Mouse (Mus musculus) limb, embryonic 14.5 days (tissue): ENCODE data around the gene Enpp3. TPM values are rescaled to one million over a fixed set of nuclear protein-coding genes. Genes with fewer than 3 reads are reported as not detected.

ENCODE experiments used
- ATAC-seq: fragments of 200-750 bp; cut with Nextera tagmentation; 2 replicates; pipeline ENCODE4 v1.8.0; 2017; ENCODE audit warnings: low read depth, moderate number of reproducible peaks, moderate TSS enrichment; ENCODE audit not compliant: low FRiP score
- DNase-seq: peaks from one replicate; pipeline ENCODE4 v3.0.0-alpha.2; 2015; ENCODE audit warnings: low spot score
- H3K27ac ChIP-seq: fragments of 300-500 bp; sonication (generic); replicated peaks from 2 replicates; pipeline ENCODE4 v1.5.1; 2014; ENCODE audit warnings: low read depth, mild to moderate bottlenecking, low read length, moderate library complexity, mixed read lengths
- H3K27me3 ChIP-seq: fragments of 300-500 bp; sonication (generic); 2 replicates; pipeline ENCODE4 v1.6.1; 2014; ENCODE audit warnings: low read length, mixed read lengths; ENCODE audit not compliant: control insufficient read depth, insufficient read depth
- H3K36me3 ChIP-seq: fragments of 300-500 bp; sonication (generic); 2 replicates; pipeline ENCODE4 v1.6.1; 2014; ENCODE audit warnings: mild to moderate bottlenecking, low read length, moderate library complexity, mixed read lengths; ENCODE audit not compliant: control insufficient read depth, insufficient read depth
- H3K4me1 ChIP-seq: fragments of 300-500 bp; sonication (generic); 2 replicates; pipeline ENCODE4 v1.6.1; 2014; ENCODE audit warnings: antibody characterized with exemption, low read length, mixed read lengths; ENCODE audit not compliant: control insufficient read depth, insufficient read depth
- H3K4me2 ChIP-seq: fragments of 300-500 bp; sonication (generic); replicated peaks from 2 replicates; pipeline ENCODE4 v1.6.1; 2014; ENCODE audit warnings: low read depth, mild to moderate bottlenecking, low read length, moderate library complexity; ENCODE audit not compliant: severe bottlenecking
- H3K4me3 ChIP-seq: fragments of 300-500 bp; sonication (generic); replicated peaks from 2 replicates; pipeline ENCODE4 v1.5.1; 2014; ENCODE audit warnings: low read length
- H3K9ac ChIP-seq: fragments of 300-500 bp; sonication (generic); 2 replicates; pipeline ENCODE4 v1.6.1; 2014; ENCODE audit warnings: mild to moderate bottlenecking, low read depth, low read length, moderate library complexity; ENCODE audit not compliant: severe bottlenecking
- H3K9me3 ChIP-seq: fragments of 300-500 bp; sonication (generic); 2 replicates; pipeline ENCODE4 v1.6.1; 2016; ENCODE audit warnings: low read length; ENCODE audit not compliant: control insufficient read depth
- POLR2A ChIP-seq: fragments of 200-500 bp; IDR thresholded peaks from 2 replicates; pipeline ENCODE4 v1.8.0; 2012; ENCODE audit warnings: inconsistent platforms, mild to moderate bottlenecking, moderate library complexity, borderline replicate concordance; ENCODE audit not compliant: insufficient read depth, insufficient read length; ENCODE audit errors: extremely low read depth
- WGBS: fragments of 180-500 bp; shearing (Covaris S2); extraction: QIAGEN DNeasy Blood & Tissue Kit; methylation state at CpG from one replicate; pipeline ENCODE4 v1.1.7; 2014; 5-methylcytosine and 5-hydroxymethylcytosine counted together
- polyA plus RNA-seq, 2 experiments: library from polyadenylated mRNA; depleted of rRNA in 1 of 2; stranded (reverse) in 1 of 2; unstranded in 1 of 2; fragments of >200 nt; fragmentation: Nextera tagmentation in 1 of 2; extraction: Ambion mirVana in 1 of 2; gene quantifications; 2 replicates each; pipeline versions ENCODE4 v1.2.1 to v1.2.3; 2012 to 2014

Enpp3 gene
- polyA plus RNA-seq, 2 experiments = 6.0 to 8.0 TPM

DNA sequence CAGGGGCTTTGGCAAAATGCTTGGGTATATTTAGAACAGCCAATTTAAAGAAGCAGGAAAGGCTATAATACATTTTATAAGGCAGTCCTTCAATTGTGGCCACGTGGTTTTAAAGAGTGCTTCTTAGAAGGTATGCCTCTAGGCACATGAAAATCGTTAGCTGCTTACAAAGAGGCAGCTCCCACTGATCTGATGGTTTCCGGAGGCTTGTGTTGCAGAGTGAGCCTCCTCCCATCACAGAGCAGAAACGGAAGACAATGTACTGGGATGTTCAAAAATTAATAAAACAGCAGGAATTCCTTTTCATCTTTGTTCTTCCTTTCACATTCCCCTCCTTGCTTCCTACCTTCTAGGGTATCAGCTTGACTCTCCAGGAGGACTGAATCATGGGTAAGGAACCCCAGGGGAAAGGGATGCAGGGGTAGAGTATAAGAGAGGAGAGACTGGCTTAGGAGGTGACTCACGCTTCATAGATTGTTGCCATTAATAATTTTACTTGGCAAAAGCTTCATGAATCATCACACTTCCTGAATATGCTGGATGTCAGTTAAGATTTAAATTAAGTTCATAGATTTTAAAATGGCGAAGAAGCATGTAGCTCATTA, 77.4 kb downstream of the Enpp3 start:
- ATAC-seq = no peak

DNA sequence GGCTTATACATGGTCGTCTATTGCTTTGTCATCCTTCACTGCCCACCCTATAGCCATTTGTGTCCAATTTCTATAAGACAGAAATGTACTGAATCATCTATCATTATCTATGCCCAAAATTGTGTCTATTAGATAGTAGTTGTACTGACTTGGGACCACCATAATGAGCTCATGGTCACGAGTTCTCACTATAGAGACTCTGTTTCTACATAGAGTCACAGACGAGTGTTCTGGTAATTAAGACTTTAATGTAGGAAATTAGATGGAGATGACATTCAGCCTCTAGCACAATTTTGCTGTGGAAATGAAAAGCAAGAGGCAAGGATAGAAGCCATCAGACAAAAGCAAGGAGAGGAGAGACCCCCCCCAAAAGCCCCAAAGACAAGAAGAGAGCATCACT, 78.0 kb downstream of the Enpp3 start:
- H3K4me2 ChIP-seq = no peak overlapping the region
- no peak for TF ChIP-seq POLR2A
- no peak overlapping the region for H3K27ac ChIP-seq
- 49% methylated on average over 3 of the region's 3 CpGs for WGBS
- H3K36me3 ChIP-seq = no peaks in the 10 kb centered on the region
- H3K4me3 ChIP-seq = no peak overlapping the region
- ATAC-seq = no peak
- DNase-seq = no peak
- no peaks in the 10 kb centered on the region for H3K27me3 ChIP-seq
- no peaks in the 10 kb centered on the region for H3K9me3 ChIP-seq
- no peak overlapping the region for H3K9ac ChIP-seq
- H3K4me1 ChIP-seq = peaks cover 18% of the 10 kb centered on the region

More for the DNA sequence above, 77.4 kb downstream of the Enpp3 start:
- no peaks in the 10 kb centered on the region for H3K9me3 ChIP-seq
- 0 out of 2 replicates have a peak overlapping the region, but pooled peaks have one; percentile 34 for H3K27ac ChIP-seq
- H3K4me1 ChIP-seq = peaks cover 18% of the 10 kb centered on the region
- WGBS = 20% methylated on average over 6 of the region's 6 CpGs
- H3K4me3 ChIP-seq = no peak overlapping the region
- TF ChIP-seq POLR2A = no peak
- H3K36me3 ChIP-seq = no peaks in the 10 kb centered on the region
- H3K9ac ChIP-seq = no peak overlapping the region
- H3K4me2 ChIP-seq = no peak overlapping the region
- no peaks in the 10 kb centered on the region for H3K27me3 ChIP-seq
- no peak for DNase-seq

DNA sequence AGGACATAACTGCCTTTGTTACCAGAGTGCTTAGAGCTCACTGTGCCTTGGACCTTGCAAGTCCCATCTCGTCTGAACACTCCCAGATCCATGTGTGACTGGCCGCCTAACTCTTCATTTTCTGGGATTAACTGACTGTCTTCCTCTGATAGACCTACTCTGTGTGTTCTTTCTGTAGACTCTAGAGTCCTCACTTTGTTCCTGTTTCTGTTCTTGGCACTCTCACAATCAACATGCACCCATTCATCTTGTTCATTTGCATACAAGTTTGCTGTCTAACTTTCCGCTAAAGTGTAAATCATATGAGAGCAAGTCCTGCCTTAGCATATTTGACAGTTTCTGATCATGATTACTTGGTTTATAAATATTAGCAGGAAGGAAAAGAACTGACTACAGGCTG, 79.4 kb downstream of the Enpp3 start:
- no peak for TF ChIP-seq POLR2A

GRCm38 (mm10) chr10:24758326-24758915, 84.2 kb downstream of the Enpp3 start:
- H3K4me1 ChIP-seq = peaks cover 13% of the 10 kb centered on the region
- H3K36me3 ChIP-seq = no peaks in the 10 kb centered on the region
- no peak overlapping the region for H3K4me3 ChIP-seq
- no peak overlapping the region for H3K9ac ChIP-seq
- ATAC-seq (no peak), DNase-seq (no peak)
- 74% methylated on average over 8 of the region's 8 CpGs for WGBS
- no peak overlapping the region for H3K27ac ChIP-seq
- H3K27me3 ChIP-seq = no peaks in the 10 kb centered on the region
- no peak overlapping the region for H3K4me2 ChIP-seq
- no peaks in the 10 kb centered on the region for H3K9me3 ChIP-seq
- TF ChIP-seq POLR2A = no peak

More for the DNA sequence above, 79.4 kb downstream of the Enpp3 start:
- Histone ChIP-seq H3K9me3 (no peaks in the 10 kb centered on the region), H3K36me3 (no peaks in the 10 kb centered on the region), H3K4me1 (peaks cover 15% of the 10 kb centered on the region), H3K27ac (no peak overlapping the region), H3K9ac (no peak overlapping the region), H3K27me3 (no peaks in the 10 kb centered on the region), H3K4me3 (no peak overlapping the region), H3K4me2 (no peak overlapping the region)
- ATAC-seq (no peak), DNase-seq (no peak)
- WGBS = 89% methylated on average over 3 of the region's 3 CpGs

DNA sequence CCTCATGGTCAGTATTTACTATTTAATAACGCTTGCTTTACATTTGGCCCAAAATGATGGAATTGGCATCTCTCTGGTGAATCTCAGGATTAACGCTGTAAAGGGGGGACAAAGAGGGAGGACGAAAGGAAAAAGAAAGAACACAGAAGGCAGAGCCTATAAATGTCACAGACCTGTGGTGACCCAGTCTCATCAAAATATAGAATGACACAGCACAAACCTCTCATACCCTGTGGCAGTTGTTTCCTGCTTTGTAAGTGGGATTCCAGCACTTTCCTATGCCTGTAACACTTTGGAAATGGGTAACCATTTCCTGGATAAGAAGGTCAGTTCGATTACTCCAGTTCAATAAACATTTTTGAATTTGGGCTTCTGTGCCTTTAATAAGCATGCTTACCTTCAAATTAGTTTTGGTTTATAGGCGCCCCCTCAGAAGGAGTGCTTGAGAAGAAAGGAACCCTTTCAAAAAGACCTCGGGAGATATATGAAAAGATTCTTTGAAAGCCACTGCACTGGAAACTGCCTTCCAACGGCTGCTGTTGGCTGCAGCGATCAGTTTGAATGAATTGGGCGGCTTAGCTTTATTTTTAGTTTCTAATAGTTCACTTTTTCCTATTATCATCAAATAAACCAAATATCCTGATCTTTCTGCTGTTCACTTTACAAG, 87.6 kb downstream of the Enpp3 start:
- 41% methylated on average over 9 of the region's 9 CpGs for WGBS
- Histone ChIP-seq H3K36me3 (no peaks in the 10 kb centered on the region), H3K9ac (no peak overlapping the region), H3K27me3 (no peaks in the 10 kb centered on the region), H3K27ac (peak overlapping the region; percentile 72), H3K4me1 (peaks cover 13% of the 10 kb centered on the region), H3K4me3 (peak overlapping the region; percentile 15; the same call in 1 of the 2 replicates), H3K9me3 (no peaks in the 10 kb centered on the region), H3K4me2 (peak overlapping the region; percentile 28)
- DNase-seq (no peak), ATAC-seq (0 out of 2 replicates have a peak, but pooled peaks have one; percentile 34)
- no peak for TF ChIP-seq POLR2A
